Mouse (Mus musculus) lung, postnatal 36 days (tissue): ENCODE measurements around the gene Maneal.

Experiments
- DNase-seq: peaks from one replicate; pipeline ENCODE4 v3.0.0; 2022; ENCODE audit warnings: mixed read lengths

The Maneal gene

DNA sequence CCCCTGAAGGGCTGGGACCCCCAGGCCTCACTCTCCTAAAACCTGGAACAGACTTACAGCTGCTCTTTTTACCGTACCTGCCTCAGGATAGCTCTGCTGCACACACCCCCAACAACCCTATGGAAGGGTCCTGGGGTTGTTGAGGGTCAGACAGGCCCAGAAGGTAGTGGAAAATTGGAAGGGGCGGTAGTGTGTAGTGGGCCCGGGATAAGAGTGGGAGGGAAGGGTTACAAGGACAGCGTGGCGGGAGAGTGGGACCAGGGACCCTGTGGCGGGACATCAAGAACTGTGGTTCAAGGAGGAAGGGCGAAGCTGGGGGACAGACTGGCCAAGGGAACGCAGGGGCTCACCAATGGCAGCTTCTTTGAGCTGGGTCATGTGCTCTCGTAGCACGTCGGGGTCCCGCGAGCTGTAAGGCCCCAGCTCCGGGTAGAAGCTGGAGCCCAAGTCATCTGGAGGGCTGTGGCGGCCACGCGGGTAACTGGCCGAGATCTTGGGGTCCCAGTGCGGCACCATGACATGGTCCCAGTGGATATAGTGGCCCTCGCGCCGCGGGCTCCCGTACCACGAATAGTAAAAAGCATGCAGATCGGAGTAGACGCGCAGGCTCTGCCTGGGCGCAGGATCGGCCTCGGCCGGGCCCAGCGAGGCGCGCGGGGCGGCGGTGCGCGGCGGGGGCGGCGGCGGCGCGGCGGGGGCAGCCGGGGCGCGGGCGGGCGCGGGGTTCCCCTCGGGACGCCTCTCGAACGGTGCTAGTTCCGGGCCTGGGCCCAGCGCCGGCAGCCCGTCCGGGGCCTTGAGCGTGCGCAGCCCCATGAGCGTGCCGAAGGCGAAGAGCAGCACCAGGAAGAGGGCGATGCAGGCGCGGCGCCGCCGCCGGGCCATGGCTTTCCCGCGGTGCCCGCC is at the start of gene Maneal:
Gene Maneal, minus strand, starts transcription at position 889 of the 906 bp plus-strand sequence.
- no peak for DNase-seq

DNA sequence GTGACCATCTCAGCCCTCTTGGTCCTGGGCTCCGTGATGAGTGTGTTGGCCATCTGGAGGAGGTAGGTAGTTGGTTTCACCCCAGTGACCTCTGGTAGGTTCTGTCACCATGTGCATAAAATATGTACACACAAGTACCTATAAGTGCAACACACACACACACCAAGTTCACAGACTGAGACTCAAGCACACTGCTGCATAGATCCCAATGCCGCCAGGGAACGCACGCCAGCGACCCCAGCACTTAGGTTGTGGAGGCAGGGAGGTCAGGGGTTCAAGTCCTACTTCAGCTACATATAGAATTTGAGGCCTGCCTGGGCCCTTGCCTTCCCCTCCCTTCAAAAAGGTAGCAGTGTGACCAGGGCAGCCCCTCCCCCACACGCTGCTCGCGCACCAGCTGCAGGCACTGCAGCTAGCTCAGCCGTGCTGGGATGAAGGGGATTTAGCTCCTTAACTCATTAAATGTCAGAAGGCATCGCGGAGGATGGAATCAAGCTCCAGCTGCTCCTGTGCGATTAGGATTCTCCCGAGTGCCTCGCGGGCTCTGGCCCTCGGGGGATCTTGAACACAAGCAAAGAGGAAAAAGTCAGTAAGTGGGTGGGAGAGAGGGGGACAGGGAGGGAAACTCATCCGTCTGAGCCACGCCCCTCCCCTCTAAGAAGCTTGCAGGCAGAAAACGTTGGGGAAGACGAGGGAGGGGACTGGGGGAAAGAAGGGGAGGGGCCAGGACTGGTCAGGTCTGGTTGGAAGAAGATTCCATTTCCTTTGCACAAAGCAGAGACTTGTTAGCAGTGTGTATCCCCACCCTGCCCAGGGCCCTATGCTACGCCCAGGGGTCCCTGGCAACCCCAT is 44.2 kb upstream of the Maneal start:
- DNase-seq = no peak

- DNase-seq = no peak
These were observed 43.4 kb upstream of the Maneal start for GRCm38 (mm10) chr4:124905417-124905816.

DNA sequence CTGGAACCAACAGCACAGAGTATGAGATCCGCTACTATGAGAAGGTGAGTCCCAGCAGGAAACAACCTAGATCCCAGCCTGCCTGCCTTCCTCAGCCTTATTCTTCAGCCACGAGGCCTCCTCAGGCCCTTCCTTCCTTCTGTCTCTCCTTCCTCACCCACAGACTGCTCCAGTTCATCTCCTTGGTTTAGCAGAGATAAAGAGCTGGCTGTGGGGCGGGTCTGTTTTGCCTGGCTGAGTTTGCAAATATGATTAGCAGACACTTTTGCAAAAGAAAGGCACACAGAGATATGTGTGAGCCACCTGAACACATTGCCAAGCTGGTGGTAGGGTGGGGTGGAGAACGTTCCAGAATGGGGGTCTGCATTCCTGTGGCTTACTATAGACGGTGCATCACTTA is 37.9 kb upstream of the Maneal start:
- DNase-seq = no peak

DNA sequence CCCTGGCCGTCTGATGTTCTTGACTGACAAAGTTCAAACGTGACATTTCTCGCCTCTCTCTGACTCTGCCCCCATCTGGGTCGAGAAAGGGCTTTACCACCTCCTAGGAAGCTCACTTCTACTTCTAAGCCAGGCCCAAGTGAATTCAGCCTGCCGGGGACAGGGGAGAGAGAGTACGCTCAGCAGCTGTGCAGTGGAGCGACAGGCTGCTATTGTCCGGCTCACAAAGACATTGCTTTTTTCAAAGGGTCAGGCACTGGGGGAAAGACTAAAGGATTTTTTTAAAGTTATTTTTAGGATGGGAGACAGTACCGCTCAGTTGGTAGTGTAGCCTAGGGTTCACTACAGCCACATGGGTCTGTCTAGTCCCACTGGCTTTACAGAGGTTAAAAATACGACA is 36.5 kb upstream of the Maneal start:
- DNase-seq = no peak

DNA sequence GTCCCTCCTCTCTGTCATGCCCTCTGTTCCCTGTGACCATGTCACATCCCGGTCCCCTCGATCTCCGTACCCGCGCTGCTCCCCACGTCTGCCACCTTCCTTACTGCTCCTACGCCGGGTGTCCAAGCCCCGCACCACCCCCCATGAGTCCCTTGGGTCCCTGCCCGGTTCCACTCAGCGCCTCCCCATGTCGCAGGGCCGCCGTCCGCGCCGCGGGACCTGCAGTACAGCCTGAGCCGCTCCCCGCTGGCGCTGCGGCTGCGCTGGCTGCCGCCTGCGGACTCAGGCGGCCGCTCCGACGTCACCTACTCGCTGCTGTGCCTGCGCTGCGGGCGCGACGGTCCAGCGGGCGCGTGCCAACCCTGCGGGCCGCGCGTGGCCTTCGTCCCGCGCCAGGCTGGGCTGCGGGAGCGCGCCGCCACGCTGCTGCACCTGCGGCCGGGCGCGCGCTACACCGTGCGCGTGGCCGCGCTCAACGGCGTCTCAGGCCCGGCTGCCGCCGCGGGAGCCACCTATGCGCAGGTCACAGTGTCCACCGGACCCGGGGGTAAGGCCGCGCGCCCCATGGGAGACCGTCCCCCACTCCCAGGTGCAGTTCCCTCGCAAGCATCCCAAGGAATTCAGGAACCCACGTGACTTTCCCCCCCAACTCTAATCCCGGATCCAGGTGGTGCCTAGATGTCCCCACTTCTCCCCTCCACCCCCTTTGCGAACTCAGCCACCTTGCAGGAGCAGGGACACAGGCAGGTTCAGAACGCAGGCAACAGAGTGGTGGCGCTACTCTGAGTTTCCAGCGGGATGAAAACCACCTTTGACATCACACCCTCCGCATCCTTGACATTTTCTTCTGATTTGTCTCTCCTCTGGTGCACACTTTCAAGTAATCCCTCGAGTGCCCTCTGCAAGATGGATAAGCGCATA is 32.8 kb upstream of the Maneal start:
- no peak for DNase-seq

DNA sequence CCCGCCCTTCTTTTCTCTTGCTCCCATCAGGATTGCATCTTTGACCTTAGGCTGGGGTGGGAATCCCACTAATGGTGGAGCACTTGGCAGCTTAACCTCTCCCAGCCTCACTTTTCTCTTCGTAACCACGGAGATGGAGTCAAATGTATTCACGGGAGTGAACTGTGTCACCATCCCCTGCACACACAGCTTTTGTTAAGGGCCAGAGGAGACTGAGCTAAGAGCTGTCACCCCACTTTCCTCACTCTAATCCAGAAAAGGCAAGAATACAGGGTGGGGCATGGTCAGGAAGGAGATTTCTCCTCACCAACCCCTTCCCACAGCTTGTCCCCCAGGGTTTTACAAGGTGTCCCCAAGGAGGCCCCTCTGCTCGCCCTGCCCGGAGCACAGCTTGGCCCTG is 31.8 kb upstream of the Maneal start:
- DNase-seq = no peak

GRCm38 (mm10) chr4:124890831-124891230 is 28.9 kb upstream of the Maneal start:
- no peak for DNase-seq

- no peak for DNase-seq
These were observed 28.0 kb upstream of the Maneal start for GRCm38 (mm10) chr4:124889935-124890334.

DNA sequence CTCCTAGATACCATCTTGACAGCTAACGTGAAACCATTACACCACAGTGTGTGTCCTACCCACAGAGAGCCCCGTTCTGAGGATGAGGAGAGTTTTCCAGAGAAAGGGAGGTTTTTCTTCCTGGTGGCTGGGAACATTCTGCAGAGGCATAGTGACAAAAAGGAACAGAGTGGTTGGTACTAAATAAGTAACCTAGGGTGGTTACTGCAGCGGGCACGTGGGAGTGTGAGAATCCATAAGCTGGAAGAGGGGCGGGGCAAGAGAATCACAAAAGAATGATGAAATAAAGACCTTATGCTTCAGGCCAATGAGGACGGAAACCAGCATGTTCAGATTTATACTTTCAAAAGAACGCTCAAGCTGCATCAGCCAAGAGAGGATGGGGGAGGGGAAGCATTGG is 26.7 kb upstream of the Maneal start:
- no peak for DNase-seq

GRCm38 (mm10) chr4:124882151-124882729 is 20.3 kb upstream of the Maneal start:
- DNase-seq = peak; percentile 9

DNA sequence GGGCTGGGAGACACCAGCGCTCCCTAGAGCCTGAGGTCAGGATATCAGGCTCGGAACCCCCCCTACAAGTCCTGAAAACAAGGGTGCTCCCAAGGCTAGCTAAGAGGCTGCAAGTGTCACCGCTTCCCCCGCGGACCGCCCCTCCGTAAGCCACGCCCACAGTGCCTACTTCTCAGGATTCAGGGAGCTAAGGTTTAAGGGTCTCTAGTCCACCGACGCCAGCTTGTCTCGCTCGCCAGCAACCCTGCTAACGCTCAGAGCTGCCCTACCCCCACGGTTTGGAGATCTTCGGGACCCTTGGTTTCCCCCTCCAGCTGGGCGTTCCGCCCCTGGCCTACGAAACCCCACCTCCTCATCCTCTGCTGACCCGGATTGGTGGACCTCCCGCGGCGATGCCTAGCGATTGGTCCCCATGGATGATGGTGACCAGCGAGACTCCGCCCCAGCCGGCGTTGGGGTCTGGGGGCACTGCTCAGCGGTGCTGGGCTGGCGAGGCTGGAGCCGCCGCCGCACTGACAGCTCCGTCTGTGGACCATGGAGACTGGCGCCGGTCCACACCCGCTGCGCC is 19.5 kb upstream of the Maneal start:
- no peak for DNase-seq

DNA sequence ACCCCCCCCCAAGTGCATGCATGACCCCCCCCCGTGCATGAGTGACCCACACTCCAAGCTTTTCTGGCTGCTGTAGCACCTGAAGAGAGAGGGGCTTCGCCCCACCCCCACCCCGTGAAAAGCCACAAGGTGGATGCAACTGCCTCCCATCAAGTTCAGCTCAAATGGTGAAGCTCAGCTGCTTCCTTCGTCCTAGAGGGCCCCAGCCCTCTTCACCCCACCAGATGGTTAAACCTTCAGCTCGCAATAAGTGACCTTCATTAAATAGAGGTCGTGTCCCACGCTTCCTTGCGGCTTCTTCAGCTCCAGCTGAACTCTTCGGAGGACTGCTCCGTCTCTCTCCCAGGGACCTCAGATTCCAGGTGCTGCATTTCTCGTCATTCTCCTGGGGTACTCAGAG is 18.6 kb upstream of the Maneal start, which contains the start of gene Epha10:
Gene Epha10, plus strand, starts transcription at position 301 of the 400 bp plus-strand sequence.
- no peak for DNase-seq

DNA sequence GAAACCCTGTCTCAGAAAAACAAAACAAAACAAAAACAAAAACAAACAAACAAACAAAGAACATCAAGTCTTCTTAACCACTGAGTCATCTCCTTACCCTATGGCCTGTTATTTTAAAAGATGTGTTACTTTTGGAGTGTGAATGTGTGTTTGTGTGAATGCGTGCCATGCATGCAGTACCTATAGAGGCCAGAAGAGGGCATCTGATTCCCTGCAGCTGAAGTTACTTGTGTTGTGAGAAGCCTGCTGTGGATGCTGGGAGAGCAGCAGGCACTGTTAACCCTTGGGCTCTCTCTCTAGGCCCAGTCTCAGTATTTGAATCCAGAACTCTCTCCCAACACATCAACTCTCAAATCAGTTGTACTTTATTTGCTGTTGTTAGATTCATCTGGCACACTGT is 10.7 kb upstream of the Maneal start:
- no peak for DNase-seq

- DNase-seq = peak; percentile 65
These were observed 1.5 kb downstream of the Maneal start for GRCm38 (mm10) chr4:124860446-124860845.

DNA sequence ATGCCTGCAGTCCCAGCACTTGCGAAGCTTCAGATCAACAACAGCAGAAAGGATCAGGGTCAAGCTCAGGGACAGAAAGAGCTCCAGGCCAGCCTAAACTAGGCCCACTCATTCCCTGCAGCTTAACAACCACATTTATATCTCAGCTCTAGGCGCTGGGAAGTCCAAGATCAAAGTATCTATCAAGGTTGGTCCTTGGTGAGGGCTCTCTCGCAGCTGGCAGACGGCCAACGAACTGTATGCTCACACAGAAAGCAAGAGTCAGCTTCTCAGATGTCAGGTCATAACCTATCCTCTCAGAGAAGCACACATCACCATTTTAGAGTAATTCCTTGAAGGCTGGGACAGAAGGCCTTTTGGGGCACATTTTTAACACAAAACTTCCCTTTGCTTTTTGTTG is 3.6 kb downstream of the Maneal start:
- no peak for DNase-seq

DNA sequence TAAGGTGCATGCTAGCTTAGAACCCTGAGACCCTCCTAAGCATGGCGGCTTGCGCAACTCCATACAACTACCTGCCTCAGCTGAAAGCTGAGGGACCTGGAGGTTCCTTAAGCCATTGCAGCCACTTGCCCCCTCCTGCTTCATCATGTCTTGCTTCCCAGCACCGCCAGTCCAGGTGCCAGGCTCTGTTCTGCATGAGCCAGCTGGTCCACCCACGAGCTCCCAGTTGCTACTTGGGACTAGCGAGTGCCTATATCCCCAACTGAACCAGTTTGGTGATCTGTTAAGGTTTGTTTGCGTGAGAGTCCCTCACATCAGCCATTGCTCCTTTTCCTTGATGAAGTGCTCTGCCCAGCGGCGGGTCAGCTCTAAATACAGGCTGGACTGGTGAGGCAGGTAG is 5.7 kb downstream of the Maneal start:
- DNase-seq = no peak

- peak; percentile 86 for DNase-seq
These were observed 10.9 kb downstream of the Maneal start, which contains the start of gene 1110065P20Rik for GRCm38 (mm10) chr4:124850933-124851658. TSS of gene 1110065P20Rik (minus strand) at chr4:124851196.

- DNase-seq = peak; percentile 95
These were observed 11.6 kb downstream of the Maneal start, which contains the start of gene Yrdc for GRCm38 (mm10) chr4:124850261-124850913. TSS of gene Yrdc (plus strand) at chr4:124850679.

DNA sequence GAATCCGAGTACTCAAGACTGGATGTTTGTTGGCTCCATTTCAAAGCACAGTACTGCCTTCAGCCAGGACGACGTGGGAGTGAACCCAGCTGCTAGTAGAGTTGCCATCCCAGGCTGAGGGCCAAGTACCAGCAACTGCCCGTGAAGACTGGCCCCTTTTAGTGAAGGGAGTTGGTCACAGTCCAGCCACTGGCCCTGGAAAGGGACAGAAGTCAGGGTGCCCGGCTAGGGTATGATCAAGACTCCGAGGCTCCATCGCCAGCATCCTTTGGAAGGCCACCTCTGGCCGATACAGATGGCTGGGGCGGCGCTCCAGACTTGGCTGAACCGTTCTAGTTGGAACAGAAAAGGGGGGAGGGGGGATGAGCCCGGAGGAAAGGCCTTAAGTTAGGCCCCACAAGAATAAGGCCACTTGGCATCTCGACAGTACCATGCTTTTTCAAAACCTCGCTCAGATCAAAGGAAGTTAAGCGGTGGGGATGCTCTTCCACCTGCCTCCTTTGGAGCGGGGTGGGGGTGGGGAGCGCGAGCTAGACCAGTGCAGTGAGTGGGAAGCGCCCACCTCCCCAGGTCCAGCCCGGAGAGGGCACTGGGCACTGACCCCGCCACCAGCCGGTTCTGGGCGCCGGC is 12.2 kb downstream of the Maneal start:
- peak; percentile 59 for DNase-seq
